Mouse (Mus musculus) heart, embryonic 13.5 days (tissue): ENCODE data around the gene Hdhd5. TPM values are rescaled to one million over a fixed set of nuclear protein-coding genes. Genes with fewer than 3 reads are reported as not detected.

Experiments used
- ATAC-seq: fragments of 200-750 bp; cut with Nextera tagmentation; 2 replicates; pipeline ENCODE4 v1.8.0; 2017; ENCODE audit warnings: moderate TSS enrichment; ENCODE audit not compliant: insufficient number of reproducible peaks, low FRiP score, low TSS enrichment; ENCODE audit errors: extremely low read depth
- H3K27ac ChIP-seq: fragments of 300-500 bp; sonication (generic); replicated peaks from 2 replicates; pipeline ENCODE4 v1.5.1; 2015; ENCODE audit warnings: moderate library complexity, mild to moderate bottlenecking, inconsistent platforms
- H3K27me3 ChIP-seq: fragments of 300-500 bp; sonication (generic); replicated peaks from 2 replicates; pipeline ENCODE4 v1.6.1; 2015; ENCODE audit warnings: mild to moderate bottlenecking, inconsistent platforms
- H3K36me3 ChIP-seq: fragments of 300-500 bp; sonication (generic); 2 replicates; pipeline ENCODE4 v1.6.1; 2015; ENCODE audit warnings: mild to moderate bottlenecking, inconsistent platforms
- H3K4me1 ChIP-seq: fragments of 300-500 bp; sonication (generic); 2 replicates; pipeline ENCODE4 v1.6.1; 2015; ENCODE audit warnings: inconsistent platforms
- H3K4me2 ChIP-seq: fragments of 300-500 bp; sonication (generic); 2 replicates; pipeline ENCODE4 v1.6.1; 2015; ENCODE audit warnings: inconsistent platforms, mild to moderate bottlenecking, moderate library complexity
- H3K4me3 ChIP-seq: fragments of 300-500 bp; sonication (generic); 2 replicates; pipeline ENCODE4 v1.5.1; 2015; ENCODE audit warnings: moderate library complexity, mild to moderate bottlenecking, inconsistent platforms
- H3K9ac ChIP-seq: fragments of 300-500 bp; sonication (generic); 2 replicates; pipeline ENCODE4 v1.6.1; 2015; ENCODE audit warnings: inconsistent platforms, mild to moderate bottlenecking, moderate library complexity
- H3K9me3 ChIP-seq: fragments of 300-500 bp; sonication (generic); 2 replicates; pipeline ENCODE4 v1.6.1; 2016; ENCODE audit warnings: inconsistent platforms
- WGBS: fragments of 180-500 bp; shearing (Covaris S2); methylation state at CpG from one replicate; pipeline ENCODE4 v1.1.7; 2015; ENCODE audit warnings: mixed read lengths; 5-methylcytosine and 5-hydroxymethylcytosine counted together
- polyA plus RNA-seq: library from polyadenylated mRNA; unstranded; fragments of >200 nt; fragmentation: Nextera tagmentation; extraction: Ambion mirVana; gene quantifications from 2 replicates; pipeline ENCODE4 v1.2.1, GENCODE M21; 2015

Hdhd5 gene
- polyA plus RNA-seq, 1 experiment from 2014 or later = 14.1 TPM

GRCm38 (mm10) chr6:120469770-120470169, 61.3 kb downstream of the Hdhd5 start:
- no peak overlapping the region for H3K4me3 ChIP-seq
- no peak overlapping the region for H3K9ac ChIP-seq
- H3K27me3 ChIP-seq = peaks cover 8% of the 10 kb centered on the region
- ATAC-seq = no peak
- H3K4me2 ChIP-seq = no peak overlapping the region
- H3K9me3 ChIP-seq = no peaks in the 10 kb centered on the region
- no peaks in the 10 kb centered on the region for H3K36me3 ChIP-seq
- H3K4me1 ChIP-seq = peaks cover 46% of the 10 kb centered on the region
- H3K27ac ChIP-seq = no peak overlapping the region

GRCm38 (mm10) chr6:120469268-120469667, 61.9 kb downstream of the Hdhd5 start:
- Histone ChIP-seq H3K4me1 (peaks cover 51% of the 10 kb centered on the region), H3K27me3 (peaks cover 13% of the 10 kb centered on the region), H3K4me2 (no peak overlapping the region), H3K9ac (no peak overlapping the region), H3K9me3 (no peaks in the 10 kb centered on the region), H3K36me3 (no peaks in the 10 kb centered on the region), H3K27ac (no peak overlapping the region), H3K4me3 (no peak overlapping the region)
- 70% methylated on average over 3 of the region's 3 CpGs for WGBS
- no peak for ATAC-seq

- no peak overlapping the region for H3K9ac ChIP-seq
- no peak overlapping the region for H3K4me3 ChIP-seq
- H3K36me3 ChIP-seq = no peaks in the 10 kb centered on the region
- peaks cover 23% of the 10 kb centered on the region for H3K27me3 ChIP-seq
- peaks cover 53% of the 10 kb centered on the region for H3K4me1 ChIP-seq
- ATAC-seq = no peak
- 91% methylated on average over 4 of the region's 4 CpGs for WGBS
- no peaks in the 10 kb centered on the region for H3K9me3 ChIP-seq
- H3K4me2 ChIP-seq = no peak overlapping the region
- H3K27ac ChIP-seq = no peak overlapping the region
These were observed 62.9 kb downstream of the Hdhd5 start for GRCm38 (mm10) chr6:120468259-120468658.

- H3K4me3 ChIP-seq = no peak overlapping the region
- H3K9me3 ChIP-seq = no peaks in the 10 kb centered on the region
- no peak overlapping the region for H3K4me2 ChIP-seq
- 77% methylated on average over 10 of the region's 10 CpGs for WGBS
- H3K9ac ChIP-seq = no peak overlapping the region
- no peak for ATAC-seq
- H3K36me3 ChIP-seq = no peaks in the 10 kb centered on the region
- peaks cover 37% of the 10 kb centered on the region for H3K27me3 ChIP-seq
- H3K27ac ChIP-seq = no peak overlapping the region
- peaks cover 41% of the 10 kb centered on the region for H3K4me1 ChIP-seq
These were observed 64.3 kb downstream of the Hdhd5 start for GRCm38 (mm10) chr6:120466609-120467329.

GRCm38 (mm10) chr6:120465393-120465792, 65.7 kb downstream of the Hdhd5 start:
- 55% methylated on average over 4 of the region's 4 CpGs for WGBS
- Histone ChIP-seq H3K4me2 (no peak overlapping the region), H3K9me3 (no peaks in the 10 kb centered on the region), H3K27ac (no peak overlapping the region), H3K27me3 (peaks cover 51% of the 10 kb centered on the region), H3K4me1 (peaks cover 27% of the 10 kb centered on the region), H3K36me3 (no peaks in the 10 kb centered on the region), H3K9ac (no peak overlapping the region), H3K4me3 (no peak overlapping the region)
- no peak for ATAC-seq

GRCm38 (mm10) chr6:120464406-120464939, 66.6 kb downstream of the Hdhd5 start:
- H3K4me3 ChIP-seq = peak overlapping the region; percentile 73
- WGBS = 62% methylated on average over 9 of the region's 9 CpGs
- peak overlapping the region; percentile 86 for H3K4me2 ChIP-seq
- no peak for ATAC-seq
- H3K9me3 ChIP-seq = no peaks in the 10 kb centered on the region
- no peak overlapping the region for H3K27ac ChIP-seq
- peaks cover 18% of the 10 kb centered on the region for H3K4me1 ChIP-seq
- H3K36me3 ChIP-seq = no peaks in the 10 kb centered on the region
- H3K9ac ChIP-seq = peak overlapping the region; percentile 84
- peaks cover 53% of the 10 kb centered on the region for H3K27me3 ChIP-seq

- no peaks in the 10 kb centered on the region for H3K9me3 ChIP-seq
- H3K27me3 ChIP-seq = peaks cover 55% of the 10 kb centered on the region
- peak overlapping the region; percentile 84 for H3K9ac ChIP-seq
- H3K4me3 ChIP-seq = peak overlapping the region; percentile 73
- H3K4me1 ChIP-seq = peaks cover 16% of the 10 kb centered on the region
- no peaks in the 10 kb centered on the region for H3K36me3 ChIP-seq
- WGBS = 5% methylated on average over 11 of the region's 11 CpGs
- ATAC-seq = no peak
- H3K4me2 ChIP-seq = peak overlapping the region; percentile 86
- no peak overlapping the region for H3K27ac ChIP-seq
These were observed 67.2 kb downstream of the Hdhd5 start for GRCm38 (mm10) chr6:120463884-120464283.

GRCm38 (mm10) chr6:120463086-120463871, 67.8 kb downstream of the Hdhd5 start, which contains the start of gene Il17ra:
Gene Il17ra, plus strand, starts transcription at chr6:120463247.
- Histone ChIP-seq H3K4me2 (peak within 1 kb of the TSS; percentile 86), H3K27me3 (peaks cover 60% of the 10 kb centered on the region), H3K4me3 (peak within 1 kb of the TSS; percentile 73), H3K4me1 (peaks cover 16% of the 10 kb centered on the region), H3K9ac (peak within 1 kb of the TSS; percentile 84), H3K27ac (0 out of 2 replicates have a peak within 1 kb of the TSS, but pooled peaks have one; percentile 12), H3K36me3 (no peaks in the 10 kb centered on the region), H3K9me3 (no peaks in the 10 kb centered on the region)
- WGBS = under 1% methylated on average over 90 of the region's 90 CpGs
- ATAC-seq = peak; percentile 71

GRCm38 (mm10) chr6:120462251-120462650, 68.9 kb downstream of the Hdhd5 start:
- WGBS = 46% methylated on average over 6 of the region's 6 CpGs

GRCm38 (mm10) chr6:120461217-120461616, 69.9 kb downstream of the Hdhd5 start:
- Histone ChIP-seq H3K9me3 (no peaks in the 10 kb centered on the region), H3K4me2 (no peak overlapping the region), H3K36me3 (no peaks in the 10 kb centered on the region), H3K9ac (no peak overlapping the region), H3K4me3 (no peak overlapping the region), H3K27me3 (peaks cover 60% of the 10 kb centered on the region), H3K4me1 (peaks cover 16% of the 10 kb centered on the region), H3K27ac (no peak overlapping the region)
- no peak for ATAC-seq
- WGBS = 53% methylated on average over 15 of the region's 15 CpGs

More at GRCm38 (mm10) chr6:120462251-120462650, 68.9 kb downstream of the Hdhd5 start:
- Histone ChIP-seq H3K4me1 (peaks cover 16% of the 10 kb centered on the region), H3K36me3 (no peaks in the 10 kb centered on the region), H3K4me2 (no peak overlapping the region), H3K9me3 (no peaks in the 10 kb centered on the region), H3K4me3 (no peak overlapping the region), H3K9ac (no peak overlapping the region), H3K27ac (no peak overlapping the region), H3K27me3 (peaks cover 60% of the 10 kb centered on the region)
- ATAC-seq = no peak
